Mouse (Mus musculus): ENCODE data around the gene Pitpnm1.

The Pitpnm1 gene

DNA sequence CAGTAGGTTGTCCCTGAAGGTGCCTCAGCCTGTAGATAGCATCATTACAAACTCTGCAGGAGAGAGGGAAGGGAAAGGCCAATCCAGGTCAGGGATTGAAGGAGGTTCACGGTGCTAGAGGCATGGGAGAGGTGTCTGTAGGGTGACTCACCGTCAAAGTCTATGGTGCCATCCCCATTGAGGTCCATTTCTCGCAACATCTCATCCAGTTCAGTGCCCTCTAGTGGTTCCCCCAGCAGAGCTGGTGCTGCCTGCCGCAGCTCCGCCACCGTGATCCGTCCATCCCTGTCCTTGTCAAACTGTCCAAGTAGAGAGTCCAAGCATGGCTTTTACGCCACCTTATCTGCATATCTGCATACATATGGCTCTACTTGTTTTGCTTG, 36.2 kb downstream of the Pitpnm1 start:
- in situ Hi-C loops (cut with MboI, MseI) = loop anchor here (5.0 kb wide), 1 partner anchor 79 kb away; the partner anchor contains the start of gene Gstp3

GRCm38 (mm10) chr19:4136463-4136862, 36.7 kb downstream of the Pitpnm1 start:
- in situ Hi-C loops (cut with MboI, MseI) = loop anchor here (5.0 kb wide), 1 partner anchor 79 kb away; the partner anchor contains the start of gene Gstp3

DNA sequence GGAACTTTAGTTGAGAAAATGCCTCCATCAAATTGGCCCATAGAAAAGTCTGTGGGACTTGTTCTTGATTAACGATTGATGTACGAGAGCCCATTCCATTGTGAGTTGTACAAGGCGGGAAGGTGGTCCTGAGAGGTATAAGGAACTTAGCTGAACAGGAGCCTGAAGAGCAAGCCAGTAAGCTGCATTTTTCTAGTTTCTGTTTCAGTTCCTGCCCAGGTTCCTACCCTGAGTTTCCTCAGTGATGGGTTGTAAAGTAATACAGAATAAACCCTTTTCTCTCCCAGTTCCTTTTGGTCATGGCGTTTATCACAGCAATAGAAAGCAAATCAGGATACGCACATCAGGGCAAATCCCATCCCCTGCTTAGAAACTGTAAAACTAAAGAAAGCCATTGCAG, 38.1 kb downstream of the Pitpnm1 start:
- in situ Hi-C loops (cut with MboI, MseI) = loop anchor here (5.0 kb wide), 1 partner anchor 81 kb away; the partner anchor contains the start of gene Gstp3

GRCm38 (mm10) chr19:4139446-4139845, 39.6 kb downstream of the Pitpnm1 start, which contains the start of gene Gpr152:
Gene Gpr152, plus strand, starts transcription at chr19:4139787.
- in situ Hi-C loops (cut with MboI, MseI) = loop anchor here (5.0 kb wide), 1 partner anchor 82 kb away; the partner anchor contains the start of gene Gstp3

- in situ Hi-C loops (cut with MboI, MseI) = loop anchor here (5.0 kb wide), 1 partner anchor 43 kb away; the partner anchor contains the start of genes Cdk2ap2 and Pitpnm1
Measured at GRCm38 (mm10) chr19:4140147-4140546, 40.3 kb downstream of the Pitpnm1 start.

- in situ Hi-C loops (cut with MboI, MseI) = loop anchor here (5.0 kb wide), 1 partner anchor 45 kb away; the partner anchor contains the start of genes Cdk2ap2 and Pitpnm1
Measured at GRCm38 (mm10) chr19:4142416-4143173, 42.8 kb downstream of the Pitpnm1 start.

- in situ Hi-C loops (cut with MboI, MseI) = loop anchor here (5.0 kb wide), 1 partner anchor 47 kb away; the partner anchor contains the start of genes Cdk2ap2 and Pitpnm1
Measured at GRCm38 (mm10) chr19:4143759-4144268, 44.0 kb downstream of the Pitpnm1 start, which contains the start of gene Cabp4. Gene Cabp4, minus strand, starts transcription at chr19:4144033.

DNA sequence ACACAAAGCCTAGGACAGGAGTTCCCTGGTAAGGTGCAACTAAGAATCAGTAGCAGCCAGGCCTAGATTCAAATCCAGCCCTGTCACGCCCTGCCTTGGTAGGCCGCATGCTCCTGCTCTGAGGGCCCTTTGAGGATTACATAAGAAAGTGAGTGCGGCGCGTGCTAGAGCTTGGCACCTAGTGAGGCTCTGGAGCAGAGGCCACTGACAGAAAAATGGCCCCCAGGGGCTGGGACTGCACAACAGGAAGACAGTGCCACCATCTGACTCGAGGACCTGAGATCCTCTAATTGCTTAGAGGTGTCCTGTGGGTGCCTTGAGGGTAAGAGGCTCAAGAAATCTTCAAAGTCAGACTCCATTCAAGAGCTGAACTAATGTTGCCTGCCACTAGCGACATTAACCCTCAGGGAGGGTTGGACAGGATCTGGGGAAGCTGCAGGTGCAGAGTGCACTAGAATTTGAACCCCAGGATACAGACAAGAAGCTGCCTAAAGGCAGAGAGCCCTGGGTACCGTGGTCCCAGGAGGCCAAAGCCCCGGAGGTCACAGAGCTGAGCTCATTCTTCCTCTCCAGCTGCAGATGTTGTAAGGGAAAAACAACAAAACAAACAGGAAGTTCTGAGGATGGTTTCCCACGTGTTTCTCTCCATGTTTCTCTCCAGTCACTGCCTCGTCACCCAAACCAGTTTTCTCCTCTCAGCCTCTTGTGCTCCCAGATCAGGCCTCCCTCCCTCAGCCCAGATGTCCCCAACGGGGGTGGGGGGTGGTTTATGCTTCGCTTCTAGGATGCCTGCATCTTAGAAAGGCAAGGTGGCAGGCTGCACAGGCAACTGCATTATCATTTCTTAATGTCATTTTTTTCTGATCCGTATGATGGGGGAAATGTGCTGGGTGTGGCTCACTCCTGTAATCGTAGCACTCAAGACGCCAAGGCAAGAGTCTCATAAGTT, 45.0 kb downstream of the Pitpnm1 start:
- in situ Hi-C loops (cut with MboI, MseI) = loop anchor here (5.0 kb wide), 1 partner anchor 48 kb away; the partner anchor contains the start of genes Cdk2ap2 and Pitpnm1

- in situ Hi-C loops (cut with MboI, MseI) = no loop called here
Measured at GRCm38 (mm10) chr19:4145936-4146335, 46.1 kb downstream of the Pitpnm1 start.

DNA sequence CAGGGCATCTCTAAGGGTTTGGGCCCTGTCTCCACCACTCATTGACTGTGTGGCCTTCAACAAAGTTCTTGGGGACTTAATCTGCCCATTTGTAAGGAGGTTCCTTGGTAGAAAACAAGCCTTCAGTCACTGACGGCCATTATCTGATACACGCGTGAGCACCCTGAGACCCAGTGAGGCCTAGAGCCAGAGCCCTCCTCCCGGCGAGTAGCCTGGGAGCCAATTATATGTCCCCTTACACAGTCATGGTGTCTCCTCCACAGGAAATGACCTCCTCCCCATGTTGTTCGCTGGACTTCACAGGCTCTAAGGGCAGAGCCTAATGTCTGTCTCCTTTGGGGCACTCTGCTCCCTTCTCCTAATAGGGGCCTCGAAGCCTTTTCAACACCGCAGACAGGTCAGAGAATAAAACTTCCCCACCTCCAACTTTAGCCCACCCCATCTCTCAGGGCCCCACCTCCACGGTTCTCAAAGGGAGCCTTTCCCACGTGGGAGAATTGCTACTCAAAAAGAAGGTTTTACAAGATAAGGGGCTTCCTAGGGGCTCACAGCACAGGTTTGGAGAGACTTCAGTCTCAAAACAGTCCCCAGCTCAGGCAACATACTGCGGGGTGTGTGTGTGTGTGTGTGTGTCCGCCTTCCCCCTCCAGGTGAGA, 46.7 kb downstream of the Pitpnm1 start:
- in situ Hi-C loops (cut with MboI, MseI) = no loop called here

DNA sequence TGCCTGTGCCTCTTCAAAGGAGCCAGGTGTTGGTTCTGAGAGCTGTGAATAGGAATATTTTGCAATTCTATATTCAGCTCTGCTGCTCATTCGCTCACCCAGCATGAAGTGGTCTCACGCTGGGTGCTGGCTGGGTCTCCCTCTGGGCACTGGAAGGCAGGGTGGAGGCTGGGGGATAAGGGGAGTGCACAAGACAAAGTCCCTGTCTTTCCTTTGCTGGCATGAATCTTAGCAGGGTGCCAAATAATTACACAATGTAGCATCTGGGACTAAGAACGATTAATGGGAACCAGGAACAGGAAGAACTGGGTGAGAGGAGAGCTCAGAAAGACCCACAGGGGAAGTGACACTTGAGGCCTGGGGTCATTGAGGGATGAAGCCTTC, 47.2 kb downstream of the Pitpnm1 start:
- in situ Hi-C loops (cut with MboI, MseI) = no loop called here

DNA sequence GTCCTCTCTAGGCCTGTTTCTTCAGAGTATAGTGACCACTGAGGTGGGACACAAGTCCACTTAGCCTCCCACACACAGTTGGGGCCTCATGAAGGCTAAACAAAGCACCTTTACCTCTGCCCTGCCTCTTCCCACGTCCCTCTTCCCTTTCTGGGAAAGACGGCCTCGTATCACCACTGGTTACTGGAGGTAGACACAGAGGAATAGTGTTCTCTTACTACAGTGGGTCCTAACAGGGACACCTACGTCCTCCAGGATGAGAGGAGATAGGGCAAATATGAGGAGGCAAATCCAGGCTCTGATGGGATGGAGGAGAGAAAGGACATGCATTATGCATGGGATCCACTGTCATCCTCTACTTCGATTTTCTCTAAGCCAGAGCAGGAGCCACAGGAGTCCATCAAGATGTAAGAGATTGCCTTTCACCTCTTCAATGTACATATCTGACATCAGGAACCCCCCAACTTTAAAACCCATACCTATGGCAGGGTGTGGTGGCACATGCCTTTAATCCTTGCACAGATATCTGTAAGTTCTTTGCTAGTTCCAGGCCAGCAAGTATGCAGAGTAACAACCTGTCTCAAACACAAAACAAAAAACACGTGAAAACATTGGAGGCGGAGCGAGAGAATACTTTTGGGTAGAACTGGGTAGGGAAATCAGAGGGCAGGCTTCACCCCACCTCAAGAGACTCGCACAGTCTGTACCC, 48.1 kb downstream of the Pitpnm1 start:
- in situ Hi-C loops (cut with MboI, MseI) = no loop called here

DNA sequence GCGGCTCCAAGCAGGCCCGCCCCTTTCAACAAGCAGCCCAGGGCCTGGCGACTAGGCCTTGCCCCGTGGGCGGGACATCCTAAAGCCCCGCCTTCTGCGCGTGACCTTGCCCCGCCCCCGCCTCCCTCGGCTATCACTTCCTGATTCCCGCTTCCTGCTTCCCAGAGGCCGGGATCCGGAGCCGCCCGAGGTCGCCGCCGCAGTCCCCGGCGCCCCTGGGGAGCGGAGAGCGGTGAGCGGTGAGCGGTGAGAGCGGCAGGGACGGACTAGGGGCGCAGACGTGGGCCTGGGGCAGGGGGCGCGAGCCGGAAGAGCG, 48.7 kb downstream of the Pitpnm1 start, which contains the start of gene Coro1b:
Coro1b (plus strand) TSS at position 129 of the 316 bp plus-strand sequence.
- in situ Hi-C loops (cut with MboI, MseI) = no loop called here

DNA sequence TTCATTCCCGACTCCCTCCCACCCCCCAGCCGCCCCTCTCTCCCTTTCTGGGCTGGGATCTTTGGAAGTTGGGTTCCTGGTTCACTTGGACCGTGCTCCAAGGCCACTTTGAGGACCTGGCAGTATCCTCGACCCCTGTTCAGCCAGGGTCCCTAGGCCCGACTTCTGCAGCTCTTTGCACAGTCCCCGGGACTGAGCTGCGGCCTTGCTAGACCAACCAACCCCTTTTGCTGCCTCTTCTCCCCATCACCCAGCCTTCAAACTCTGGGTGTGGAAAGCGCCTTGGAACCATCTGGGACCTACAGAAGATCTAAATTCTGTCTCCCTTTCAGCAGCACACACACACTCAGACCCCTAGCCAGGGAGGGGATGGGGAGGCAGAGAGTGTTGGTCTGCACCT, 49.0 kb downstream of the Pitpnm1 start:
- in situ Hi-C loops (cut with MboI, MseI) = no loop called here

GRCm38 (mm10) chr19:4149283-4149682, 49.5 kb downstream of the Pitpnm1 start:
- in situ Hi-C loops (cut with MboI, MseI) = no loop called here

DNA sequence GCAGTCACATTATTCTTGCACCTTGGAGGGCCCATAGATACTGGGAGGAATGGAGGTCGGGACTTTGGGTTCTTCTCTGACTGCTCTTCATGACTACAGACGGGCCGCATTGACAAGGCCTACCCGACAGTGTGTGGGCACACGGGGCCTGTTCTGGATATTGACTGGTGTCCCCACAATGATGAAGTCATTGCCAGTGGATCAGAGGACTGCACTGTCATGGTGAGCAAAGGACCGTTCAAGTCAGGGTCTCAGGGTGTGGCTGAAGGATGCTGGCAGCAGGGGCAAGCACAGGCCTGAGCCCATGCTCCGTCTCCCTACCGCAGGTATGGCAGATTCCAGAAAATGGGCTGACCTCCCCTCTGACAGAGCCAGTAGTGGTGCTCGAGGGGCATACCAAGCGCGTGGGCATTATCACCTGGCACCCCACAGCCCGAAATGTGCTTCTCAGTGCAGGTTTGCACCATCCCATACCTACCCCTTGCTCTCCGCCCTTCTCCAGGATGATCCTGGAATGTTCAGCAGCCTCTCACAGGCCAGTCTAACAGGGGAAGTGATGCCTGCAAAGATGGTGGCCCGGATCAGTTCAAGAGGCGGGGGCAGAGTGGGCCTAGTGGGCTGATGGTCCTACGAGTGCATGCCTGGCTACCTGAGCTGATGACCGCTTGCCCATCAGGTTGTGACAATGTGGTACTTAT, 50.1 kb downstream of the Pitpnm1 start:
- in situ Hi-C loops (cut with MboI, MseI) = no loop called here

DNA sequence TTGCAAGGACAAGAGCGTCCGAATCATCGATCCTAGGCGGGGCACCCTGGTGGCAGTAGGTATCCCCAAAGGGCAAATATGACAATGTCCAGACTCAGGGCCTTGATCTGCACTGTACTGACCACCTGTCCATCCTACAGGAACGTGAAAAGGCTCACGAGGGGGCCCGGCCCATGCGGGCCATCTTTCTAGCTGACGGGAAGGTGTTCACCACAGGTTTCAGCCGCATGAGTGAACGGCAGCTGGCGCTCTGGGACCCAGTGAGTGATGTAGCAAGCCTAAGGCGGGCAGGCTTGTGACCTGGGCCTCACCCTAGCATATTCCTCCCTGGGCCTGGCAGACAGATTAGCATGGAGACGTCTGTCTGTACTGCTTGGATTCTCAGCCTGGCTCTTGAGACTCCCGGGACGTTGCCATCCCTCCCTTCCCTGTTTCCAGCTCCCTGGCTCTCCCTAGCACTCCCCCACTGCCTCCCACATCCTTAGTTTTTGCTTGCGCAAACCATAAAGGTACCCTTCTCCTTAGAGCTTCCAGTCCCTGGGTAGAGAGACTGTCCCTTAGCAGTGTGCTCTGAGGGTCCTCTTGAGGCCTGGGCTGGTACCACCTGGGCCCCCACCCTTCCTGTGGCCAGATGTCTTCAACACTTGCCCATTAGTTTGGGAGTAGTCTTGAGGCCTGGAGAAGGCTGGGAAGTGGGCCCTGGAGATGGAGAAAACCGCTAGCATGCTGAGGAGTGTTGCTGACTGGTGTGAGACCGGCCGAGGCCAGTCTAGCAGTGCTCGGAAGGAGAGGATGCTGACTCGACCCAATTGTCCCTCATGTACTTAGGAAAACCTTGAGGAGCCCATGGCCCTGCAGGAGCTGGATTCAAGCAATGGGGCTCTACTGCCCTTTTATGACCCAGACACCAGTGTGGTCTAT, 51.0 kb downstream of the Pitpnm1 start:
- in situ Hi-C loops (cut with MboI, MseI) = no loop called here

GRCm38 (mm10) chr19:4151488-4151860, 51.7 kb downstream of the Pitpnm1 start:
- in situ Hi-C loops (cut with MboI, MseI) = no loop called here

GRCm38 (mm10) chr19:4151898-4152297, 52.1 kb downstream of the Pitpnm1 start:
- in situ Hi-C loops (cut with MboI, MseI) = no loop called here
